Mouse (Mus musculus) C2C12 (cell line): ENCODE results near the gene Prom1.

Experiments
- CEBPB ChIP-seq: IDR thresholded peaks from one replicate; pipeline ENCODE4 v1.6.1; 2011; ENCODE audit warnings: low read depth, mild to moderate bottlenecking, control low read depth, moderate library complexity
- CTCF ChIP-seq: IDR thresholded peaks from one replicate; pipeline ENCODE4 v1.5.1; 2011; ENCODE audit not compliant: control insufficient read depth, insufficient read depth, insufficient read length
- FOSL1 ChIP-seq: IDR thresholded peaks from one replicate; pipeline ENCODE4 v1.8.0; 2011; ENCODE audit warnings: mild to moderate bottlenecking, low read length; ENCODE audit not compliant: poor library complexity, insufficient read depth, severe bottlenecking
- MAX ChIP-seq: IDR thresholded peaks from one replicate; pipeline ENCODE4 v1.6.1; 2011; ENCODE audit warnings: mild to moderate bottlenecking, control low read depth
- MYOD1 ChIP-seq: IDR thresholded peaks from one replicate; pipeline ENCODE4 v1.6.1; 2011; ENCODE audit warnings: low read depth; ENCODE audit not compliant: control insufficient read depth, insufficient read length
- USF1 ChIP-seq: IDR thresholded peaks from one replicate; pipeline ENCODE4 v1.6.1; 2011; ENCODE audit warnings: low read depth, mild to moderate bottlenecking, control low read depth, moderate library complexity

DNA sequence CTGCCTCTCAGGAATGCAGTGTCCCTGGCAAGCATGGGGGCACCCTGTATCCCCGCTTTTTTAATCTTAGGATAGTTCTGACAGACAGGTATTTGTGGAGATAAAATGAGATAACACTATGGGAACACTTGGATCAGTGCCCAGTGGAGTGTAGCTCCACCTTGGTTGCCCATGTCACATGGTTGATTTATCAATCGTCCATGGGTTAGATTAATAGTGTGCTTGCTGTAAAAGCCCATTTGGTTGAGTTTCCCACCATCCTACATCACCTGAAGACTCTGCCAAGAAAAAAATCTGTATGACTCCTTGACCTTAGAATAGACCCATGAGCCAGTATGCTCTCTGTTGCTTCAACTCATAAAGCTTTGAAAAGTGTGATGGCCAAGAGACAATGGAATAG lies 131.3 kb downstream of the Prom1 start:
- TF ChIP-seq MAX (no peak), CTCF (no peak), USF1 (no peak), MYOD1 (no peak), FOSL1 (no peak), CEBPB (no peak)
